ENCODE assay signal across 15 mouse cellular contexts in genomic region chr1:69611204-69611725, GRCm38 (mm10).
DNase-seq lines count a peak whose midpoint lies in the region; ATAC-seq and TF ChIP-seq lines count a peak whose summit lies in the region.
"Had no signal": no experiment of that assay in that cellular context is flagged by ENCODE, and none has a peak within 500 bp of the region (broad histone marks: within the 10 kb centered on the region; RNA-seq: fewer than 3 reads in every experiment).

No protein-coding gene starts in this region.

- H3K4me2 ChIP-seq in heart, embryonic 14.5 days (ENCODE audit: low read length): peak overlapping the region; percentile 9; the same call in 1 of the 2 replicates
- H3K4me2 ChIP-seq in lung, postnatal 0 days (replicated peaks; ENCODE audit: low read depth, low read length): no peak overlapping the region; the same call in 1 of the 2 replicates
- H3K4me2 ChIP-seq: liver, embryonic 13.5 days had no signal

- no peaks in the 10 kb centered on the region for H3K79me3 ChIP-seq in C2C12 (ENCODE audit: low read depth)

- no peak overlapping the region for H3ac ChIP-seq in C2C12 (ENCODE audit: control insufficient read depth, insufficient read length, low read depth)

- no peak for DNase-seq in heart, postnatal 25 days (ENCODE audit: low spot score)
- DNase-seq in kidney, adult 9 months: peak; percentile 27
- DNase-seq in lung, postnatal 0 days (ENCODE audit: low spot score): peak; percentile 32
- no peak for DNase-seq in cerebellum, adult 8-10 months
- no peak for DNase-seq in right cerebral cortex, postnatal 10 days (ENCODE audit: low spot score in 2 of 2)
- no peak for DNase-seq in right cerebral cortex, postnatal 4 days
- DNase-seq: cerebellum, postnatal 14 days; gastrocnemius, postnatal 10 days; liver, embryonic 13.5 days; spleen, adult 18-20 months had no signal

- H3K36me3 ChIP-seq in heart, embryonic 14.5 days (ENCODE audit: control insufficient read depth, insufficient read depth, low read length): no peaks in the 10 kb centered on the region
- H3K36me3 ChIP-seq in C2C12 (ENCODE audit: control insufficient read depth, insufficient read depth): no peaks in the 10 kb centered on the region
- H3K36me3 ChIP-seq in lung, postnatal 0 days (ENCODE audit: insufficient read depth, low read length): no peaks in the 10 kb centered on the region
- H3K36me3 ChIP-seq: liver, embryonic 13.5 days had no signal

- H3K79me2 ChIP-seq in C2C12 (ENCODE audit: control insufficient read depth, insufficient read depth): no peaks in the 10 kb centered on the region

- no peak for TF ChIP-seq EP300 in lung, postnatal 0 days (IDR thresholded peaks at IDR 0.05)

- H3K9ac ChIP-seq in heart, embryonic 14.5 days (ENCODE audit: low read length): no peak overlapping the region
- H3K9ac ChIP-seq in lung, postnatal 0 days (replicated peaks; ENCODE audit: low read depth): no peak overlapping the region
- H3K9ac ChIP-seq: liver, embryonic 13.5 days had no signal

- 57% methylated on average over 4 of the region's 4 CpGs for WGBS in heart, embryonic 14.5 days
- WGBS in lung, postnatal 0 days: 50% methylated on average over 4 of the region's 4 CpGs

- no peaks in the 10 kb centered on the region for H3K27me3 ChIP-seq in heart, embryonic 14.5 days (ENCODE audit: control insufficient read depth, insufficient read depth, low read length)
- no peaks in the 10 kb centered on the region for H3K27me3 ChIP-seq in C2C12 (ENCODE audit: control insufficient read depth, insufficient read depth, insufficient read length)
- no peaks in the 10 kb centered on the region for H3K27me3 ChIP-seq in lung, postnatal 0 days (replicated peaks; ENCODE audit: insufficient read depth, low read length)
- H3K27me3 ChIP-seq: liver, embryonic 13.5 days had no signal

- no peak overlapping the region for H3K4me3 ChIP-seq in heart, embryonic 14.5 days (ENCODE audit: control insufficient read depth in 1 of 2, insufficient read depth in 1 of 2, low read depth in 1 of 2, low read length in 2 of 2)
- H3K4me3 ChIP-seq in C2C12 (ENCODE audit: insufficient read depth, poor library complexity, severe bottlenecking): no peak overlapping the region
- no peak overlapping the region for H3K4me3 ChIP-seq in lung, postnatal 0 days (ENCODE audit: low read depth, low read length)
- H3K4me3 ChIP-seq: liver, embryonic 13.5 days had no signal

- H3K4me1 ChIP-seq in heart, embryonic 14.5 days (ENCODE audit: control insufficient read depth in 2 of 2, insufficient read depth in 2 of 2, low read length in 2 of 2): peaks cover 0 to 18% of the 10 kb centered on the region in 2 experiments; a peak in 2 of 4 replicates
- no peaks in the 10 kb centered on the region for H3K4me1 ChIP-seq in lung, postnatal 0 days (ENCODE audit: insufficient read depth, low read depth, low read length)

- TF ChIP-seq CTCF in C2C12 (IDR thresholded peaks at IDR 0.05; ENCODE audit: control insufficient read depth, insufficient read depth, insufficient read length): no peak
- no peak for TF ChIP-seq CTCF in lung, postnatal 0 days (IDR thresholded peaks at IDR 0.05)

- H3K27ac ChIP-seq in heart, embryonic 14.5 days (replicated peaks in 1 of 2; ENCODE audit: control insufficient read depth in 1 of 2, insufficient read depth in 1 of 2, low read depth in 2 of 2, low read length in 2 of 2): no peak overlapping the region
- H3K27ac ChIP-seq in lung, postnatal 0 days (ENCODE audit: low read length): no peak overlapping the region
- H3K27ac ChIP-seq: hindbrain, postnatal 0 days; liver, embryonic 13.5 days had no signal

- H3K9me3 ChIP-seq in heart, embryonic 14.5 days (ENCODE audit: control insufficient read depth, low read length): no peaks in the 10 kb centered on the region
- no peaks in the 10 kb centered on the region for H3K9me3 ChIP-seq in lung, postnatal 0 days (ENCODE audit: low read length)
- H3K9me3 ChIP-seq: liver, embryonic 13.5 days had no signal

- ATAC-seq in heart, embryonic 14.5 days (ENCODE audit: insufficient number of reproducible peaks, insufficient read depth, low FRiP score, low read depth): no peak
- no peak; the same call in 1 of the 2 replicates for ATAC-seq in lung, postnatal 0 days
- ATAC-seq: CD4-positive, CD25-positive, alpha-beta regulatory T cell, adult 4 months; hindbrain, postnatal 0 days; midbrain, embryonic 16.5 days had no signal

- intact Hi-C loops in heart, postnatal 25 days (cut with DNase I): no loop called here

TF ChIP-seq in C2C12, 6 proteins besides CTCF, POLR2A, EP300 and RAD21:
- TF ChIP-seq MYOD1 (IDR thresholded peaks at IDR 0.05; ENCODE audit: control insufficient read depth, insufficient read length, low read depth): no peak
- TF ChIP-seq MYOG (IDR thresholded peaks at IDR 0.05; ENCODE audit: control insufficient read depth, extremely low read depth, insufficient read length): no peak
- peak; percentile 40 for TF ChIP-seq CEBPB (IDR thresholded peaks at IDR 0.05; ENCODE audit: low read depth)

Comparison
In these comparisons a context has a peak if more than half of its experiments do, and no peak if none do; other contexts are left out.
1. DNase-seq: peak in kidney, adult 9 months (single experiment) and lung, postnatal 0 days (single experiment); none in heart, postnatal 25 days (single experiment), cerebellum, adult 8-10 months (single experiment), right cerebral cortex, postnatal 10 days (0 of 2) and right cerebral cortex, postnatal 4 days (single experiment).